Mouse (Mus musculus): ENCODE data around the gene Bud23.
A peak's percentile ranks its signal among the peaks of the same experiment; 100 is the strongest.
"Not testable (repeated sequence)": the region's sequence is repeated elsewhere in the genome, so short reads cannot be mapped to it uniquely, and the experiment has no call there.

Bud23 gene

DNA sequence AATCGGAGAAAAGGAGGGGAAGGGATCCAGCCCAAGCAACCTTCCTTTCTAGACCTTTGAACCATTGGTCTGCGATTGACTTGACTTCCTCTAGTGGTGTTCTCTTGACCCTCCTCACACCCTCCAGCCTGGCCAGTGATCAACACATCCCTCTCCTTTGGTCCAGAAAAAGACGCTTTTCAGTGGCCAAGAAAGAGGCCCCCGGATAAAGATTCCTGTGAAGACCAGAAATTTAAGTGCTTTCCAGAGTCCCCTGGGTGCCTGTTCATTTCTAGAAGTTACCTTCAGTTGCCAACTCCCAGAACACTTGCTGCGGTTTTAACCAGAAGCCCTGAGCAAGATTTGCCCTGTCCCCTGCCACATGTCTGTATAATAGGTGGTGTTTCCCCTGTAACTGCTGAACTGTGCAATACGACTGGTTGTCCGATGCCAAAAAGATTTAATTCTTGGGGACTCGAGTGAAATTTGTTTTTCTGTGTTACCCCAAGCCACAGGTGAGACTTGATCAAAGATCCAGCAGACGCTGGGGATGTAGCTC lies at the start of gene Bud23:
Gene Bud23, minus strand, starts transcription at position 51 of the 538 bp plus-strand sequence.
- not testable (repeated sequence) for DNase-seq

- DNase-seq: no peak
Measured at GRCm38 (mm10) chr5:135113782-135114181, 49.0 kb upstream of the Bud23 start.

- DNase-seq: no peak
Measured at GRCm38 (mm10) chr5:135109976-135110375, 45.2 kb upstream of the Bud23 start.

GRCm38 (mm10) chr5:135109426-135109825 lies 44.7 kb upstream of the Bud23 start:
- no peak for DNase-seq

DNA sequence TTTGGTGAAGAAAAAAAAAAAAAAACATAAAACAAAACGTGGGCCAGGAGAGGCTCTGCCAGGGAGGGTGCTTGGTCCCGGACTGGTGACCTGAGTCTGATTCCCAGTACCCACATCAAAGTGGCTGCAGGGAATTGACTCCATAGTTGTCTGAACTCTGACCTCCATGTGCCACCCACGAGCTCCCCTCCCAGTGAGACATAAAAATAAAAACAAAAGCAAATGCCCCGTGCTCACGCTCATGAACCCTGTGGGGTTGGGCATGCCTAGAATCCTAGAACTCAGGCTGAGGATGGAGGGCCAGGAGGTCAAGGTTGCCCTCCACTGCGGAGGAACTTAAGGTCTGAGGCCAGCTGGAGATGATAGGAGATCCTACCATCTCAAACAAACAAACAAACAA lies 44.3 kb upstream of the Bud23 start:
- no peak for DNase-seq

- peak; percentile 45 to 52 for DNase-seq
Measured at GRCm38 (mm10) chr5:135107521-135108501, 43.1 kb upstream of the Bud23 start.

DNA sequence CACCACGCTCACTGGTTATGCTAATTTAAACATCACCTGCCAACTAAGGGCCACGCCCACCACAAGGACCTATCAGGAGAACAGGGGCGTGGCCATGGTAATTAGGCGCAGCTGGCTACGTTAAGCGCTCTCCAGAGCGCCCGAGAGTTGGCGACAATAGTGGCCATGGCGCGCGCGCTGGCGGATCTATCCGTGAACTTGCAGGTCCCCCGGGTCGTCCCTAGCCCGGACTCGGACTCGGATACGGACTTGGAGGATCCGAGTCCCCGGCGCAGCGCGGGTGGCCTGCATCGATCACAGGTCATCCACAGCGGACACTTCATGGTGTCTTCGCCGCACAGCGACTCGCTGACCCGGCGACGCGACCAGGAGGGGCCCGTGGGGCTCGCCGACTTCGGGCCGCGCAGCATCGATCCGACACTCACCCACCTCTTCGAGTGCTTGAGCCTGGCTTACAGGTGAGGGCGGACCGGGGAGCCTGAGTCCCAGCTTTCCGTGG lies 42.0 kb upstream of the Bud23 start:
- peak; percentile 27 to 36 for DNase-seq

- DNase-seq: peak in 1 of 2 experiments; percentile 8
Measured at GRCm38 (mm10) chr5:135103999-135104660, 39.4 kb upstream of the Bud23 start.

DNA sequence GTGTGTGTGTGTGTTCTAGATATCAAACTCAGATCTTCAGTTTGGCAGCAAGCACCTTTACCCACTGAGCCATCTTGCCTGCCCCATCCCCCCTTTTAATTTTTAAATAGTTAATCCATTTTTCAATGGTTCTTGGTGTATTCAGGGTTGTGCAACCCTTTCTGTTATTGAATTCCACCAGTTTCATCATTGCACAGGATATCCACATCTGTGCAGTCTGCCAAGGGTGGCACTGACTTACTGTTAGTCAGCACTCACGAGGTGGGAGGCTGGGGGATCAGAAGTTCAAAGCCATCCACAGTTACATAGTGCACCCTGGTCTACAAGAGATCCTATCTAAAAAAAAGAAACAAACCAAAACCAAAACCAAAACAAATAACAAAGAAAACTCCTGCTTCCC lies 36.2 kb upstream of the Bud23 start:
- no peak for DNase-seq

GRCm38 (mm10) chr5:135089653-135090052 lies 24.9 kb upstream of the Bud23 start, which contains the start of gene Mlxipl:
Gene Mlxipl, plus strand, starts transcription at chr5:135089890.
- DNase-seq: no peak

DNA sequence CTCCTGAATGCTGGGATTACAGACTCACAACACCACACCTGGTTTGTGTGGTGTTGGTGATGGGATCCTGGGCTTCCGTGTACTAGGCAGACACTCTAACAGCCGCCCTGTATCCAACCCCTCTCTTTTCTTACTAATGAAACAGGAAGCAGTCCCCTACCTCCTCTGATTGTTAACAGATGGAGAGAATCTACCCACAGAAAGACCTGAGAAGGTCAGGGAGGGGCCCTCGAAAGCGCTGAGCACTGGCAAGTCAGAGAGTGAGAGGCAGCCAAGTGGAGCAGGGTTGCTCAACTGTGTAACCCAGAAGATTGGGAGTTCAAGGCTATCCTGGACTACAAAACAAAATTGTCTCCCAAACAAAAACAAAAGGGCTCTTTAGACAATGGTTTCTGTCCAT lies 22.1 kb upstream of the Bud23 start:
- DNase-seq: no peak

GRCm38 (mm10) chr5:135080539-135080938 lies 15.8 kb upstream of the Bud23 start:
- DNase-seq: no peak

DNA sequence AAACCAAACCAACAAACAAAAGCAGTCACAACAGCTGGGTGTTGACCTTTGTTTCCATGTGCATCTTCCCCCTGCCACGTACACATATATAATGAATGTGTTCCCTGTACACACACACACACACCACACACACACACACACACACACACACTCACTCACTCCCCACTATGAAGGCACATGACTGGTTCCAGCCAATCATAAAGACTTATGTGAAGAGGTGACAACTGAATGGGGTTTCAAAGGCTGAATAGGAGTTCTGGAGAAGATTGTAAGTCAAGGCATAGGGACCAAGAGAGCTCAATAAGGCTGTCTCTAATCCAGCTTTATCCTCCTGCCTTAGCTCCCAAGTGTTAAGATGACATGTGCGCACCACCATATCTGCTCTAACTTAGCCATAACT lies 14.8 kb upstream of the Bud23 start:
- DNase-seq: no peak

- no peak for DNase-seq
Measured at GRCm38 (mm10) chr5:135078482-135078810, 13.7 kb upstream of the Bud23 start.

GRCm38 (mm10) chr5:135077564-135078481 lies 13.1 kb upstream of the Bud23 start, which contains the start of gene Vps37d:
Gene Vps37d, minus strand, starts transcription at chr5:135078266.
- DNase-seq: peak; percentile 95 to 96

- peak; percentile 21 to 35 for DNase-seq
Measured at GRCm38 (mm10) chr5:135076931-135077505, 12.3 kb upstream of the Bud23 start.

GRCm38 (mm10) chr5:135076368-135076767 lies 11.6 kb upstream of the Bud23 start:
- DNase-seq: no peak

GRCm38 (mm10) chr5:135075655-135076054 lies 10.9 kb upstream of the Bud23 start:
- no peak for DNase-seq

- peak in 1 of 2 experiments; percentile 25 for DNase-seq
Measured at GRCm38 (mm10) chr5:135073349-135074150, 8.8 kb upstream of the Bud23 start.

DNA sequence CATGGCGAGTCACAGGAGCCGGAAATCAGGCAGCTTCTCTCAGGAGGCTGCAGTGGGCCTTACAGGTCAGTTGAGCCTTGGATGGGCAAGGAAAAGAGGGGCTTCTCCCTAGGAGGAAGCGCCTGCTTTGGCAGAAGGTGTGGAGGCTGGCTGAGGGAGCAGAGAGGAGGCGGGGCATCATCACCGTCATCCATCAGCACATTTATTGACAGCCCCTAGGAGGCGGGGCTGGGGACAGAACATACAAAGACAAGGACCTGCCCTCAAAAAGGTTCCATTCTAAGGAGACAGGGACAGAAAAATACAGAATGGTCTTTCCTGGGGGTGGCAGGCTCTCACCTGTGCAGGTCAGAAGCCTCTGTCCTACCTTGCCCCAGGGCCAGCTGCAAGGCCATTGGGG lies 8.0 kb upstream of the Bud23 start:
- no peak for DNase-seq

DNA sequence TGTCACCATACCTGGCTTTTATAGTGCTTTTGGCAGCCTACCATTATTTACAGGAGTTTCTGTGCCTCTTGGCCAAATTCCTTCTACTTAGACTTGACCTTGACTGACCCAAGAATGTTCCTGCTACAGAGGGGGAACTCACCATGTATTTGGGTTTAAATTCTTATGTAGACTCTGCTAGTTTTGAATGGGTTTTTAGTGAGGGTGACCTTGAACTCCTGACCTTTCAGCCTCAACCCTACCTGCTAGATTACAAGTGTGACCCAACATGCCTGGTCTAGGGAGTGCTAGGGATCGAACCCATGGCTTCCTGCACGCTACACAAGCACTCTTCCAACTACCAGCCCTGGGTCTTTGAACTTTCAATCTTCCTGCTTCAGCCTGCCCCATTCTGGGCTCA lies 7.3 kb upstream of the Bud23 start:
- DNase-seq: no peak
